Mouse (Mus musculus): ENCODE measurements around the gene Rab4a. TPM values are rescaled to one million over a fixed set of nuclear protein-coding genes. Genes with fewer than 3 reads are reported as not detected.
A peak's percentile ranks its signal among the peaks of the same experiment; 100 is the strongest.

Rab4a gene
- 25.8 and 27.0 TPM in 2 replicates for polyA plus RNA-seq (2015; fragmentation: Nextera tagmentation; extraction: Ambion mirVana)

DNA sequence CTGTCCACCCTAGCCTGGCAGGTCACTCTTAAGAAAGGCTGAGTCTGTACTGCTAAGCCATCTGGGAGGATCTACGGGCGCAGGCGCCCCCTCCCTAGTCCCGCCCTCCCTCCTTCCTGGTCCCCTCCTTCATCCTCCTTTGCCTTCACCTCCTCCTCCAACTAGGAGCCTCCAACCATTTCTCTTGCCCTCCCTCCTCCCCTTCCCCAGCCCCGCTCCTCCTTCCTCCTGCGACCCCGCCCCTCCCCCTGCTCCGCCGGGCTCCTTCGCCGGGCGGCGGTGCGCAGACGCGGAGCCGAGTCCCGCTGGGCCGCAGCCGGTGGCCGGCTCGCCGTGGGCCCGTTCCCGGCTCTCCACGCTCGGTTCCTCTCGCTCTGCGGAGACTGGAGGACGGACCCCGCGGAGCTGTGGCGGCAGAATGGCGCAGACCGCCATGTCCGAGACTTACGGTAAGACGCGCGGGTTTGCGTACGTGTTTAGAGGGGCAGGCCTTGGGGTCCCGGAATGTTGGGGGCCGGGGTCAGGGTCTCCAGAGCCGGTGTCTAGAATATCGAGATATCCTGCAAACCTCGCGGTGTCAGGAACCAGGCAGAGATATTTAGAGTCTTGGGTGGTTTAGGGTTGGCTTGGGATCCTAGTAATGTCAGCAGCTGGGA is at the start of gene Rab4a:
Gene Rab4a, plus strand, starts transcription at position 268 of the 656 bp plus-strand sequence.
- Histone ChIP-seq H3K4me3 (ENCODE audit: low read depth, low read length) (peak within 1 kb of the TSS; percentile 75), H3K9ac (ENCODE audit: low read length) (peak within 1 kb of the TSS; percentile 89), H3K27ac (replicated peaks) (peak within 1 kb of the TSS; percentile 84), H3K36me3 (ENCODE audit: control insufficient read depth, insufficient read depth, low read length) (no peaks in the 10 kb centered on the region), H3K27me3 (ENCODE audit: control insufficient read depth, insufficient read depth, low read length) (no peaks in the 10 kb centered on the region), H3K4me1 (replicated peaks; ENCODE audit: control insufficient read depth, insufficient read depth) (peaks cover 6% of the 10 kb centered on the region), H3K9me3 (ENCODE audit: control insufficient read depth, low read length) (no peaks in the 10 kb centered on the region), H3K4me2 (replicated peaks; ENCODE audit: low read depth) (peak within 1 kb of the TSS; percentile 60)
- WGBS = under 1% methylated on average over 46 of the region's 48 CpGs
- ATAC-seq (ENCODE audit: low FRiP score, low TSS enrichment) (peak; percentile 87), DNase-seq (ENCODE audit: low spot score) (peak; percentile 87)
- TF ChIP-seq CTCF (IDR thresholded peaks at IDR 0.05; ENCODE audit: low read depth) (no peak), EP300 (optimal IDR thresholded peaks at IDR 0.05) (no peak)

DNA sequence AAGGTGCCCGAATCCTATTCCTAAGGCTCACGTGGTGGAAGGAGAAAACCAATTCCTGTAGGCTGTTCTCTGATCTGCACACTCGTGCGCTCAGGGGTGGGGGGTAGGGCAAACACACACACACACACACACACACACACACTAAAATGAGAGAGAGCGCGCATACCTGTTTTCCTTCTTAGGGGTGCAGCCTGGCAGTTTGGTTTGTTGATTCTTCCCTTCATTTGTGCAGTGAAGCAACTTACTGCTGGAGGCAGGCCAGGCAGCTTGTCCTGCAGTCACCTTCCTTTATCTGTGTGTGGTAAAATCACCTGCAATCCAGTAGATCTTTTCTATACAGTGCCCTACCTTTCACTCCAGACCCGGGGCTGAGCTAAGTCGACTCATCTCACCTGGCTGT is 48.9 kb upstream of the Rab4a start:
- Histone ChIP-seq H3K27me3 (ENCODE audit: control insufficient read depth, insufficient read depth, low read length) (no peaks in the 10 kb centered on the region), H3K36me3 (ENCODE audit: control insufficient read depth, insufficient read depth, low read length) (no peaks in the 10 kb centered on the region), H3K9me3 (ENCODE audit: control insufficient read depth, low read length) (no peaks in the 10 kb centered on the region), H3K4me3 (ENCODE audit: low read depth, low read length) (no peak overlapping the region), H3K4me1 (replicated peaks; ENCODE audit: control insufficient read depth, insufficient read depth) (0 out of 2 replicates have a peak, but pooled peaks cover 2% of the 10 kb centered on the region), H3K27ac (replicated peaks) (no peak overlapping the region), H3K4me2 (replicated peaks; ENCODE audit: low read depth) (no peak overlapping the region), H3K9ac (ENCODE audit: low read length) (no peak overlapping the region)
- WGBS = 44% methylated on average over 8 of the region's 8 CpGs
- peak; percentile 59 for DNase-seq (ENCODE audit: low spot score)
- ATAC-seq (ENCODE audit: low FRiP score, low TSS enrichment) = peak; percentile 35
- no peak for TF ChIP-seq EP300 (optimal IDR thresholded peaks at IDR 0.05)
- TF ChIP-seq CTCF (IDR thresholded peaks at IDR 0.05; ENCODE audit: low read depth) = no peak

DNA sequence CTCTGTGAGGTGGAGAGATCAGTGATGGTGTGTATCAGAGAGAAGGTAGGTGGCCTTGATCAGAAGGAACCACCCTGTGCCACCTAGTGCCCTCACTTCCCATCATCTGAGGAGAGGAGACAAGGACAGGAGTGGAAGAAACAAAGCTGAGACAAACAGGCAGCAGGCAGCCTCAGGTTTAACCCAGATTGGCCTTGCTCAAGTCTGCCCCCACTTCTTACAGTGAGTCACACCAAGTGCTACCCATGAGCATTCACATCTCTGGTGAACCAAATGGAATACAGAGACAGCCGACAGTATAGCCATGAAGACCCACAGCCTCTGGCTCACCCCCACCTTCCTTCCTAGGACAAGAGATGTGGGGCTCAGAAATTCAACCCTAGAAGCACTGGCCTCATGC is 46.9 kb upstream of the Rab4a start:
- Histone ChIP-seq H3K4me3 (ENCODE audit: low read depth, low read length) (no peak overlapping the region), H3K27me3 (ENCODE audit: control insufficient read depth, insufficient read depth, low read length) (no peaks in the 10 kb centered on the region), H3K36me3 (ENCODE audit: control insufficient read depth, insufficient read depth, low read length) (no peaks in the 10 kb centered on the region), H3K9me3 (ENCODE audit: control insufficient read depth, low read length) (no peaks in the 10 kb centered on the region), H3K4me2 (replicated peaks; ENCODE audit: low read depth) (no peak overlapping the region), H3K9ac (ENCODE audit: low read length) (no peak overlapping the region), H3K4me1 (replicated peaks; ENCODE audit: control insufficient read depth, insufficient read depth) (no peaks in the 10 kb centered on the region), H3K27ac (replicated peaks) (no peak overlapping the region)
- 75% methylated on average over 1 of the region's 1 CpGs for WGBS
- no peak for TF ChIP-seq EP300 (optimal IDR thresholded peaks at IDR 0.05)
- TF ChIP-seq CTCF (IDR thresholded peaks at IDR 0.05; ENCODE audit: low read depth) = no peak
- DNase-seq (ENCODE audit: low spot score) = no peak
- no peak for ATAC-seq (ENCODE audit: low FRiP score, low TSS enrichment)

DNA sequence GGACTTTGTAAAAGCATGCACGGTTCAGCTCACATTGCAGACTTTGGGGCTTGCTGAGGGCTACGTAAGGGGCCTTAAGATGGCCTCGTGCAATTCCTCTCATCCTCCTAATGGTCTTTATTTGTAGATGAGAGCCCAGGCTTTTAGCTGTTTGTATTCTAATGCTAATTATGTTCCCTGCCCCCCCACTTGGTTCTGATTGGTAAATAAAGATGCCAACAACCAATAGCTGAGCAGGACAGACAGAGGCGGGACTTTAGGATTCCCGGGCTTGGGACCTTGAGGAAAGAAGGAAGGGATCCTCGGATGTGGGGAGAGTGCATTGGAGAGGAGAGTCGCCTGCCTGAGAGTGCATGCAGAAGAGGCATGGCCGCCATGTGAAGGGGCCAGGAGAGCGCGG is 45.9 kb upstream of the Rab4a start:
- Histone ChIP-seq H3K4me1 (replicated peaks; ENCODE audit: control insufficient read depth, insufficient read depth) (no peaks in the 10 kb centered on the region), H3K4me3 (ENCODE audit: low read depth, low read length) (no peak overlapping the region), H3K4me2 (replicated peaks; ENCODE audit: low read depth) (no peak overlapping the region), H3K9ac (ENCODE audit: low read length) (no peak overlapping the region), H3K36me3 (ENCODE audit: control insufficient read depth, insufficient read depth, low read length) (no peaks in the 10 kb centered on the region), H3K27me3 (ENCODE audit: control insufficient read depth, insufficient read depth, low read length) (no peaks in the 10 kb centered on the region), H3K9me3 (ENCODE audit: control insufficient read depth, low read length) (no peaks in the 10 kb centered on the region), H3K27ac (replicated peaks) (no peak overlapping the region)
- ATAC-seq (ENCODE audit: low FRiP score, low TSS enrichment) = no peak
- no peak for DNase-seq (ENCODE audit: low spot score)
- WGBS = 26% methylated on average over 10 of the region's 10 CpGs
- no peak for TF ChIP-seq EP300 (optimal IDR thresholded peaks at IDR 0.05)
- TF ChIP-seq CTCF (IDR thresholded peaks at IDR 0.05; ENCODE audit: low read depth) = no peak

DNA sequence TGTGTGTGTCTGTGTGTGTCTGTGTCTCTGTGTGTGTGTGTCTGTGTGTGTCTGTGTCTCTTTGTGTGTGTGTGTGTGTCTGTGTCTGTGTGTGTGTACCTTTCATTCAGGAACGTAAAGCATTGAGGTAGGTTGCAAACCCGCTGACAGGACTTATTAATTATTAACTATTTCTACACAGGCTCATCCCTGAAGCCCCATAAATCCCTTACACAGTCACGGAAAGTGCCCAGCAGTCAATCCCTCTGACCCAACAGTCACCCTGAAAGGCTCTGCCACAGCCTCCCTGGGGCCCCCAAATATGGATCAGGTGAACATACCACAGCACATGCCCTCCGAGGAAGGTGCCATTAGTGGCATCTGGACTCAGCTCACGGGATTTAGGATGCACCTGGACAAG is 45.2 kb upstream of the Rab4a start:
- ATAC-seq (ENCODE audit: low FRiP score, low TSS enrichment) = no peak

DNA sequence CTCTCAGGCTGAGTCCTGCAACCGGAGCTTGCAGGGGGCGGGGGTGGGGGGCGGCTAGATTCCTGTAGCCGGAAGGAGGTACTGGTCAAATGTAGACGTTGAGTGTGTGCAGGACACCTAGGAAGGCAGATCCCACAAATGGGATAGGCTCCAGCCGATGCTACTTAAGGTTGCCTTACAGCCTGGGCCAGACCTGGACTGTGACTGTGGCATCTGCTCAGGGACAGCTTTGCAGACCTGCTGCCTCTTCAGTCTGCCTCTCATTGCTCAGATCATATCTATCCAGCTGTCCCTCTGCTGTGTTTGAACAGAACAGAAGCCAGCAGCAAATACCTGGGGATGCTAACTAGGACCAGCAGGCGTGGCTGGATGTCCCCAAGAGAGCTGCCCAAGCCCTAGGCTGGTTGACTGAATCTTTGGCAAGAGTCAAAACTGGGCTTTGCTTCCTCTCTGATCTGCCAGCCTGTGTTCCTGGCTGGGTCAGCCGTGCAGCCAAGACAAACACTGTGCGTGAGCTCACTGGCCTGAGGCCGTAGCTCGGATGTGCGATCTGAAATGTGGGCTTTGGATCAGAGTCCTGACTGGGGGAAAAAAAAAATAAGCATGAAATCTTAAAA is 44.4 kb upstream of the Rab4a start:
- no peak overlapping the region for H3K4me3 ChIP-seq (ENCODE audit: low read depth, low read length)
- DNase-seq (ENCODE audit: low spot score) = peak; percentile 41
- TF ChIP-seq EP300 (optimal IDR thresholded peaks at IDR 0.05) = no peak
- TF ChIP-seq CTCF (IDR thresholded peaks at IDR 0.05; ENCODE audit: low read depth) = no peak
- WGBS = 38% methylated on average over 12 of the region's 12 CpGs
- H3K27me3 ChIP-seq (ENCODE audit: control insufficient read depth, insufficient read depth, low read length) = no peaks in the 10 kb centered on the region
- H3K36me3 ChIP-seq (ENCODE audit: control insufficient read depth, insufficient read depth, low read length) = no peaks in the 10 kb centered on the region
- ATAC-seq (ENCODE audit: low FRiP score, low TSS enrichment) = no peak
- no peaks in the 10 kb centered on the region for H3K9me3 ChIP-seq (ENCODE audit: control insufficient read depth, low read length)
- H3K9ac ChIP-seq (ENCODE audit: low read length) = no peak overlapping the region
- no peaks in the 10 kb centered on the region for H3K4me1 ChIP-seq (replicated peaks; ENCODE audit: control insufficient read depth, insufficient read depth)
- no peak overlapping the region for H3K27ac ChIP-seq (replicated peaks)
- no peak overlapping the region for H3K4me2 ChIP-seq (replicated peaks; ENCODE audit: low read depth)

More for the DNA sequence above, 45.2 kb upstream of the Rab4a start:
- no peaks in the 10 kb centered on the region for H3K27me3 ChIP-seq (ENCODE audit: control insufficient read depth, insufficient read depth, low read length)
- WGBS = 52% methylated on average over 5 of the region's 5 CpGs
- no peak for DNase-seq (ENCODE audit: low spot score)
- H3K9me3 ChIP-seq (ENCODE audit: control insufficient read depth, low read length) = no peaks in the 10 kb centered on the region
- TF ChIP-seq CTCF (IDR thresholded peaks at IDR 0.05; ENCODE audit: low read depth) = no peak
- no peak overlapping the region for H3K4me3 ChIP-seq (ENCODE audit: low read depth, low read length)
- H3K36me3 ChIP-seq (ENCODE audit: control insufficient read depth, insufficient read depth, low read length) = no peaks in the 10 kb centered on the region
- no peak overlapping the region for H3K9ac ChIP-seq (ENCODE audit: low read length)
- H3K27ac ChIP-seq (replicated peaks) = no peak overlapping the region
- H3K4me1 ChIP-seq (replicated peaks; ENCODE audit: control insufficient read depth, insufficient read depth) = no peaks in the 10 kb centered on the region
- no peak overlapping the region for H3K4me2 ChIP-seq (replicated peaks; ENCODE audit: low read depth)
